Comparison of ENCODE assay signal across 8 mouse cellular contexts in the genomic region with DNA sequence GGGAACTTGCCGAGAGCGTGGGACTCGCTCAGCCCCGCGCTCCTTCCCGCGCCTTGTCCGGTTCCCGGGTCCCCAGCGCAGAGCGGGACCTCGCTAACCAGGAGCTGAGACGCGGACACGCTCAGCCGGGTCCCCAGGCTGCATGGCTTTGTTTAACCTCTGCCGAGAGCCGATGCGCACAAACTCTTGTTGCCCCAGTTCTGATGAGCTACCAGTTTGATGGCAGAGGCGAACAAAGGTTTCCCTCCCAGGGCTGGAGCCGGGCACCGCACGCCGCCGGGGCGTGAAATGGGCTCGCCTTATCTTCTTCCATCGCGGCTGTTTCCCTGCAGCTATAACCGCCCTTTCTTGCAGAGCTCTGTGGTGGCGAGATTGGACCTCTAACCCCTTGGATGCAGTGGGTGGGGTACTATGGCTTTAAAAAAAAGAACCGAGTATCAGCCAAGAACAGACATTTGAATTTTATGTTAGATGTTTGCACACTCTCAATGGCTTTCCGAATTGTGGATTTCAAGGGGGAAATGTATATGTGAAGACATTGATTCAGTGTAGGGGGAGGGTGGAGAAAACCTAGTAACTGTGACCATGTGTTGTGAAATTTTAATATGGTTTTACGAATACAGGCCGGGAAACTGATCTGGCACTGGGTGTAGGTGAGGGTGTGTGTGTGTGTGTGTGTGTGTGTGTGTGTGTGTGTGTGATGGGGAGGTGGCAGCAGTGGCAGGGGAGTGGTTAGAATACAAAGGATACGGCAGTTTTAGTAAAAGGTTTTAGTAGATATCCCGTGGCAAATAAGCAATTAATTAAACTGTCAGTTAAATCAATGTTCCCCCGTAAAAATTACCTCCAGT. TPM values are rescaled to one million over a fixed set of nuclear protein-coding genes. Genes with fewer than 3 reads are reported as not detected.
DNase-seq lines count a peak whose midpoint lies in the region; ATAC-seq and TF ChIP-seq lines count a peak whose summit lies in the region.

No protein-coding gene starts in this region.

- H3K4me3 ChIP-seq in kidney, adult 2 months (ENCODE audit: insufficient read depth, low read depth, low read length), result peak overlapping the region; percentile 39
- H3K4me3 ChIP-seq in heart, embryonic 15.5 days, result peak overlapping the region; percentile 72
- H3K4me3 ChIP-seq in limb, embryonic 10.5 days, result peak overlapping the region; percentile 91
- H3K4me3 ChIP-seq in midbrain, embryonic 13.5 days (replicated peaks), result peak overlapping the region; percentile 75
- H3K4me3 ChIP-seq in stomach, embryonic 16.5 days (replicated peaks; ENCODE audit: low read length), result peak overlapping the region; percentile 74

- DNase-seq in kidney, adult 2 months, result no peak
- no peak for DNase-seq in kidney, adult 9 months
- peak; percentile 54 for DNase-seq in Muller cell, postnatal 12 days (ENCODE audit: inconsistent ontology term)
- DNase-seq in embryo, embryonic 10 days (ENCODE audit: low spot score), result peak; percentile 71
- peak; percentile 81 for DNase-seq in limb, embryonic 10.5 days (ENCODE audit: low spot score)

- H3K4me1 ChIP-seq in kidney, adult 2 months (ENCODE audit: control insufficient read depth, insufficient read depth, low read length), result no peaks in the 10 kb centered on the region
- peaks cover 4% of the 10 kb centered on the region; the same call in 1 of the 2 replicates for H3K4me1 ChIP-seq in heart, embryonic 15.5 days (replicated peaks)
- peaks cover 30% of the 10 kb centered on the region for H3K4me1 ChIP-seq in limb, embryonic 10.5 days
- peaks cover 37% of the 10 kb centered on the region for H3K4me1 ChIP-seq in midbrain, embryonic 13.5 days (replicated peaks)
- peaks cover 4% of the 10 kb centered on the region for H3K4me1 ChIP-seq in stomach, embryonic 16.5 days (ENCODE audit: control insufficient read depth, insufficient read depth, low read length)

- H3K36me3 ChIP-seq in kidney, adult 2 months (ENCODE audit: control insufficient read depth, insufficient read depth, low read length), result no peaks in the 10 kb centered on the region
- no peaks in the 10 kb centered on the region for H3K36me3 ChIP-seq in heart, embryonic 15.5 days
- no peaks in the 10 kb centered on the region for H3K36me3 ChIP-seq in limb, embryonic 10.5 days
- no peaks in the 10 kb centered on the region for H3K36me3 ChIP-seq in midbrain, embryonic 13.5 days
- H3K36me3 ChIP-seq in stomach, embryonic 16.5 days (ENCODE audit: control insufficient read depth, insufficient read depth, low read length), result no peaks in the 10 kb centered on the region

- H3K27ac ChIP-seq in kidney, adult 2 months (ENCODE audit: insufficient read depth, low read depth, low read length), result no peak overlapping the region
- H3K27ac ChIP-seq in heart, embryonic 15.5 days, result no peak overlapping the region
- H3K27ac ChIP-seq in limb, embryonic 10.5 days, result peak overlapping the region; percentile 98
- H3K27ac ChIP-seq in midbrain, embryonic 13.5 days, result peak overlapping the region; percentile 98
- peak overlapping the region; percentile 43 for H3K27ac ChIP-seq in stomach, embryonic 16.5 days (ENCODE audit: low read length)

- H3K9me3 ChIP-seq in heart, embryonic 15.5 days (replicated peaks), result no peaks in the 10 kb centered on the region
- no peaks in the 10 kb centered on the region for H3K9me3 ChIP-seq in limb, embryonic 10.5 days (replicated peaks)
- no peaks in the 10 kb centered on the region for H3K9me3 ChIP-seq in midbrain, embryonic 13.5 days
- H3K9me3 ChIP-seq in stomach, embryonic 16.5 days (replicated peaks; ENCODE audit: control insufficient read depth, low read length), result no peaks in the 10 kb centered on the region

- WGBS in kidney, adult 2 months, result 7% methylated on average over 38 of the region's 38 CpGs
- WGBS in heart, embryonic 15.5 days, result 8% methylated on average over 38 of the region's 38 CpGs
- 2% methylated on average over 38 of the region's 38 CpGs for WGBS in limb, embryonic 10.5 days
- under 1% methylated on average over 38 of the region's 38 CpGs for WGBS in midbrain, embryonic 13.5 days
- WGBS in stomach, embryonic 16.5 days, result 1% methylated on average over 38 of the region's 38 CpGs

- no peak for TF ChIP-seq CTCF in kidney, adult 2 months (conservative IDR thresholded peaks at IDR 0.05; ENCODE audit: insufficient read depth, insufficient read length, low read depth, low read length)

- peak overlapping the region; percentile 68 for H3K9ac ChIP-seq in heart, embryonic 15.5 days
- H3K9ac ChIP-seq in midbrain, embryonic 13.5 days (replicated peaks), result peak overlapping the region; percentile 96
- H3K9ac ChIP-seq in stomach, embryonic 16.5 days (ENCODE audit: low read length), result peak overlapping the region; percentile 81

- peak; percentile 60 for ATAC-seq in heart, embryonic 15.5 days (replicated peaks; ENCODE audit: insufficient number of reproducible peaks, insufficient read depth, low FRiP score, low read depth)
- peak; percentile 80 for ATAC-seq in midbrain, embryonic 13.5 days
- peak; percentile 66; the same call in 1 of the 2 replicates for ATAC-seq in stomach, embryonic 16.5 days (ENCODE audit: insufficient read depth, low FRiP score)

- no peak for TF ChIP-seq POLR2A in kidney, adult 2 months (IDR thresholded peaks at IDR 0.05; ENCODE audit: low read depth, low read length)

- peak overlapping the region; percentile 98 for H3K4me2 ChIP-seq in heart, embryonic 15.5 days
- peak overlapping the region; percentile 67 for H3K4me2 ChIP-seq in midbrain, embryonic 13.5 days (replicated peaks)
- peak overlapping the region; percentile 89 for H3K4me2 ChIP-seq in stomach, embryonic 16.5 days (ENCODE audit: low read depth, low read length)

- no peaks in the 10 kb centered on the region for H3K27me3 ChIP-seq in kidney, adult 2 months (replicated peaks; ENCODE audit: control insufficient read depth, insufficient read depth, low read length)
- H3K27me3 ChIP-seq in heart, embryonic 15.5 days, result peaks cover 3% of the 10 kb centered on the region; the same call in 1 of the 2 replicates
- H3K27me3 ChIP-seq in limb, embryonic 10.5 days (ENCODE audit: low read depth, poor library complexity, severe bottlenecking), result peaks cover 9% of the 10 kb centered on the region; the same call in 1 of the 2 replicates
- no peaks in the 10 kb centered on the region for H3K27me3 ChIP-seq in midbrain, embryonic 13.5 days
- no peaks in the 10 kb centered on the region for H3K27me3 ChIP-seq in stomach, embryonic 16.5 days (ENCODE audit: control insufficient read depth, insufficient read depth, low read length)

RNA-seq across cellular contexts. Expression of gene C530008M17Rik, which starts 2.0 kb away (rescaled TPM):
- polyA plus RNA-seq in kidney, adult 2 months (2012; rRNA removed), result 0.29 and 0.31 TPM in 2 replicates
- 26.9 and 32.4 TPM in 2 replicates for polyA plus RNA-seq in heart, embryonic 15.5 days (2015; fragmentation: Nextera tagmentation; extraction: Ambion mirVana)
- polyA plus RNA-seq in limb, embryonic 10.5 days (2016; fragmentation: Nextera tagmentation; extraction: Ambion mirVana), result 25.2 and 26.7 TPM in 2 replicates
- 68.9 and 75.2 TPM in 2 replicates for polyA plus RNA-seq in midbrain, embryonic 13.5 days (2015; fragmentation: Nextera tagmentation; extraction: Ambion mirVana)
- 8.1 and 10.0 TPM in 2 replicates for polyA plus RNA-seq in stomach, embryonic 16.5 days (2015; fragmentation: Nextera tagmentation; extraction: Ambion mirVana)

Comparison
In these comparisons a context has a peak if more than half of its experiments do, and no peak if none do; other contexts are left out.
1. DNase-seq: peak in Muller cell, postnatal 12 days (single experiment), embryo, embryonic 10 days (single experiment) and limb, embryonic 10.5 days (single experiment); none in kidney, adult 2 months (single experiment) and kidney, adult 9 months (single experiment).
2. H3K27ac ChIP-seq: peak in limb, embryonic 10.5 days (single experiment), midbrain, embryonic 13.5 days (single experiment) and stomach, embryonic 16.5 days (single experiment); none in kidney, adult 2 months (single experiment) and heart, embryonic 15.5 days (single experiment).
3. H3K4me3 ChIP-seq: peak in every context shown above with its lines; median percentile 91 in limb, embryonic 10.5 days; 75 in midbrain, embryonic 13.5 days; 74 in stomach, embryonic 16.5 days; 72 in heart, embryonic 15.5 days; 39 in kidney, adult 2 months.
4. Peak in every context shown above with its lines, with median percentiles within 50 percentile points of each other: ATAC-seq, H3K4me2 ChIP-seq and H3K9ac ChIP-seq.